Mouse (Mus musculus) liver, adult (tissue): ENCODE results near the gene Hnrnpll.

Source experiments
- GATA4 ChIP-seq: IDR thresholded peaks from 2 replicates; pipeline ENCODE4 v1.6.1; 2014; ENCODE audit warnings: mild to moderate bottlenecking, low read length; ENCODE audit not compliant: insufficient replicate concordance

Gene Hnrnpll

DNA sequence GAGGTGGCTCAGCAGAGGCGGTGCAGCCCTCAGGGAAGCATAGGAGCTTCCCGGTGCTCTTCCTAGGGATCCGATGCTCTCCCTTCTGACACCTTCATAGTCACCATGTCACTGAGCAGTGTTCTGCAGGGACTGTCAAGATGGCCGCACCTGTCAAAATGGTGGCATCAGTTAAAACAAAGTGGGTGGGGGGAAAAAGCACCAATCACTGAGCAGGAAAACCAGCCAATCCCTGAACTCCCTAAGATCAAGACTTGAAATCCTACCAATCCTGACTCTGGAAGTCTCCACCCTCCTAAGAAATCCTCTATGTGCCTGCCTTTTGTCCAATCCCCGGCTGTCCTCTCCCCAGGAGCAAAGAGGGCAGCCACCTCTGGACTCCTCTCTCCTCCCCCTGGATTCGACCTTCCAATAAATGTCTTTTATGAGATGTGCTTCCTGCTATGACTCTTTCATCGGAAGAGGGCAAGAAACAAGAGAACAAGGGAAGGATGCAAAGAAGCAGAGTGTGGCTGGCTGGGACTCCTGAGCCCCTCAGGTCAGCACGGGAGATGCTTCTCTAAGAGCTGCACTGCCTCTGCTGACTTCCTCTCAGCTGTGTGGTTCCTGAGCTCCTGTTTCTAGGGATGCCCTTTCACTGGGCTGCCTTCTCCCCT is 1.8 kb upstream of the Hnrnpll start:
- TF ChIP-seq GATA4: no peak

DNA sequence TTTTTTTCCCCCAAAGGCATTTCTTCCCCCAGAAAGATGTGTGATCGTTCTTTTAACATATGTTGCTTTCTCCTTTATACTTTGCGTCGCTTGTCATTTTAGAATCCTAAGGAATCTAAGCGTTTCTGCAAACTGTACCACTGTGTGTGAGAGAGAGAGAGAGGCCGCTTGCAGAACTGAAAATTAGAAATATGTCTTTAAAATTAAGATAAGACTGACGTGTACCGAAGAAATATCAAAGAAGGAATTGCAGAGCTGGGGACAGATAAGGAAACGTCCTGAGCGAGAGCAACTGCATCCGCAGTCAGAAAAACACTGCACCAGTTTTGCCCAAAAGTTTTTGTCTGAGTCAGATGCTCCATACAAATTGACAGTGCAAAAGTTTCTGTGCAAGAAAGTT is 1.3 kb upstream of the Hnrnpll start:
- TF ChIP-seq GATA4: no peak

DNA sequence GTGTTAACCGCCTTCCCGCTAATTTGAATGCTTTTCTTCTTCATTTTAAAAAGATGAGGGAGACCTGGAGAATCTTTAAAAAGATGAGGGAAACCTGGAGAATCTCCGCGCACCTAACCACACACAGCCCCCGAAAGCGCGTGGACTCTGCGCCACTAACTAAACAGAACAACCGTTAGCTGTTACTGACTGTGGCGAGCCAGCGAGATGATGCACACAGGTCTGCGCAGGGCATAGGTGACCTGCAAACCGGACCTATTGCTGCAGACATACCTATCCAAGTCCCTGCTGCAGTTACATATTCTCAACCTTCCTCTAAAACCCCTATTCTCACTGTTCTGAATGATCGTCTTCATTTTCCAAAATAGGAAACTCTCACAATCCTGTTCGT is 481 bp upstream of the Hnrnpll start:
- no peak for TF ChIP-seq GATA4

DNA sequence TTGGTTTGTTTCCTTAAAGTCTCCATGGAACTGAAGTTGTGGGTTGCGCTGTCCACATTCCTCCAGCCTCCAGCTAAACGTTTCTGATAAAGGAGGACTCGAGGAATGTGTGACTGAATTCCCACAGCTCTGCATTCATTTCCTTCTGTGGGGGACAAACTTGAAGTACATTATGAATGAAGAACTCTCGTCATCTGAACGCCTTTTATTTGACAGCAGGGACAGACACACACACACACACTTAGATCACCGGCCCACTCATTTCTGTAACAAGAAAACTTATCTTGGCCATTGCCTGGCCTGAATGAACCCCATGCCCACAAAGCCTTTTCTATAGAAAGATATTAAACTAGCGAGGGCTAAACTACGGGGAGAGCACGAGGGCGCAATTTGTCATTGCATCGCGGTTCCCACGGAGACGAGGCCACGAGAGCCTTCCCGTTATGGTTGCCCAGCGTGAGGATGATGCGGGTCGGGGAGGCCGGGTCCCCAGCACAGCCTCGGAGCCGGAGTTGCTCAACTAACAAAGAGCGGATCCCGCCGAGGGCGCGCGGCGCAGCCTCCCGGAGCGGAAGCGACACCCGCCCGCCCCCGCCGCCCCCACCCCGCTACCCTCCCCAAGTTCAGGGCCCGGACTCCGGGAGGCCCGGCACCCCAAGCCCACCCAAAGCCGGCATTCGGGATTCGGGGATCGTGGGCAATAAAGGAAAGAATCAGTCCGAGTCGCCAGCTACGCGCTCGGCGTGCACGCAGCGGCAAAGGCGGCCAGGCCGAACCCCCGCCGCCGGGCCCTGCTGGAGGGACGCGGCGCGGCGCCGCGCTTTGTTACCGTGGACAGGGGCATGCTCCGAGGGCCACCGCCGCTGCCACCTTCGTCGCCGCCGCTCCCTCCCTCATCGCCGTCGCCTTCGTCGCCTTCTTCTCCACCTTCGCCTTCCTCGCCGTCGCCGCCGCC is 1.0 kb downstream of the Hnrnpll start:
- no peak for TF ChIP-seq GATA4

- TF ChIP-seq GATA4: no peak
These were observed 2.0 kb downstream of the Hnrnpll start for GRCm38 (mm10) chr17:80060151-80060550.

DNA sequence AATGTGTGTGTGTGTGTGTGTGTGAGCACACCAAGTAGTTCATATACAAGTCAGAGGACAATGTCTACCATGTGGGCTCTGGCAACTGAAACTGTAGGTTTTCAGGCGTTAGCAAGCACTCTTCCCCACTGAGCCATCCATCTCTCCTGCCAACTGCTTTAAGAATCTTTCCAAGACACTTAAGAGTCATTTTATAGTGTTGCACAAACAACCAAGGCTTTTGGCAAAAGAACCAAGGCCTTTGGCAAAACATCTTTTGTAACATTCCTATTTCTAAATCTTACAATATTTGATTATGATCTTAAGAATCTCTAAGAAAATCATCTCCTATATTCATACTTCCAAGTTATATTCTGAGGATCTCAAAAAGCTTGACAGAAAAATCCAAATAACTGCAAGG is 2.4 kb downstream of the Hnrnpll start:
- TF ChIP-seq GATA4: no peak

DNA sequence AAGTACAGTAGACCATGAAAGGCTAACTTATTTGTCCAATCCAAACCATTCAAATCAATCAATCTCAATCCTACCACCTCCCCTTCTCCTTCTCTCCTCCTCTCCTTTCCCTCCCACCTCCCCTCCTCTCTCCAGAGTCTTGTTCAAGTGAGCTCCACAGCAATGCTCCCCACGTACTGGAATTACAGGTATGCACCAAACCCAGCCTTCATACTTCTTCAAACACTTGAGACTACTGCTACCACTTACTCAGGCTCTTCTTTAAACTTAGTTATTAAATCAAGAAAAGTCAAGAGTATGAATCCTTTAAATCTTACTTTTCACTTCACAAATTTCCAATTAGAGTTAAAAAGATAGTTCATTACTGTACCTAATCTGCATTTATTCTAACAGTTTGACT is 3.6 kb downstream of the Hnrnpll start:
- TF ChIP-seq GATA4: no peak

- TF ChIP-seq GATA4: no peak
These were observed 8.0 kb downstream of the Hnrnpll start for GRCm38 (mm10) chr17:80053931-80054734.

DNA sequence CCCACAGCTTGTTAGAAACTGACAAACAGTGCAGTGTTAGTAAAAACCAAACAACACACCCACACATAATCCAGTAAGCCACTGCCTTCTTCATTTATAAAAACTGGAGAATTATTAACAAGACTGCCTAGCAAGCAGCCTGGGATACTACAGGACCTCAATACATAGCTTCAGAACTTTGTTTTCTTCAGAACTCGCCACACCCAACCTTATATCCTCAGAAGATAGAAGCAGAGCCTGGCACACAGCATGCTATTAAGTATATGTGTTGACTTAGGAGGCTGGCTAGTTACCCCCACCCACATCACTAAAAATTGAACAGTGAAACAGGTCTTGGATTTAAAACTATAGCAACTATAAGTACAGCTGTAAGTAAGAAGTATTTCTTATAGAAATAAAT is 10.5 kb downstream of the Hnrnpll start:
- no peak for TF ChIP-seq GATA4

- TF ChIP-seq GATA4: no peak
These were observed 13.9 kb downstream of the Hnrnpll start for GRCm38 (mm10) chr17:80048230-80048629.

- TF ChIP-seq GATA4: no peak
These were observed 20.4 kb downstream of the Hnrnpll start for GRCm38 (mm10) chr17:80041739-80042138.

DNA sequence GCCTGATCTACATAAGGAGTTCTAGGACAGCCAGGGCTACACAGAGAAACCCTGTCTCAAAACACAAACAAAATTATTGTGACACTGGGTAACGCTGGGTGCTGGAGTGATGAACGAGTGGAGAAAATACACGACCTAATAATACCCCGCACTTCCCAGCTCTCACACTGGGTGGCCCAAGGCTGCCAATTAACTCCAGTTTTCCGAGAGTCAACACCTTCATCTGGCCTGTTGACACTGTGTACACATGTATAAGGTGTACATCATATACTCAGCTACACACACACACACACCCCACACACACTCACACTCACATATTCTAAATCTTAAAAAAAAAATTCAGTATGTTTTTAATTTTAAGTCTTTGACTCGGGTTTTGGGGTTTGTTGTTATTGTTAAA is 33.5 kb downstream of the Hnrnpll start:
- TF ChIP-seq GATA4: no peak

- no peak for TF ChIP-seq GATA4
These were observed 35.8 kb downstream of the Hnrnpll start for GRCm38 (mm10) chr17:80026189-80026936.

- no peak for TF ChIP-seq GATA4
These were observed 40.0 kb downstream of the Hnrnpll start for GRCm38 (mm10) chr17:80022090-80022489.

DNA sequence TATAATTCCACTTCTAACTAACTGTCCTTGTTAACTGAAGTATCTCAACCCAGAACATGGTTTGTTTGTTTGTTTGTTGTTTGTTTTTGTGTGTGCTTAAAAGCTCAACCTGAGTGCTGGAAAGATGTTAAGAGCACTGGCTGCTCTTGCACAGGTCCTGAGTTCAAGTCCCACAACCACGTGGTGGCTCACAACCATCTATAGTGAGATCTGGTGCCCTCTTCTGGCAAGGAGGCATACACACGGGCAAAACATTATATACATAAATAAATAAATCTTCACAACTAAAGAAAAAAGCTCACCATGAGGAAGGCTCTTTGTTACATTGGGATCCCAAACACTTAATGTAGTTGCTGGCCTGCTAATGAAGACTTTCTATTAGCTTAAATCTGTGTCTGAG is 41.6 kb downstream of the Hnrnpll start:
- TF ChIP-seq GATA4: no peak
